Mouse (Mus musculus) stomach, postnatal 0 days (tissue): ENCODE data around the gene Slc35b2.

Source experiments
- CTCF ChIP-seq: IDR thresholded peaks from 2 replicates; pipeline ENCODE4 v1.5.1; 2016; ENCODE audit warnings: antibody characterized with exemption, low read depth, mild to moderate bottlenecking, moderate library complexity
- EP300 ChIP-seq: optimal IDR thresholded peaks from 2 replicates; pipeline ENCODE3; 2016; ENCODE audit warnings: antibody characterized with exemption

GRCm38 (mm10) chr17:45601877-45602304 lies 38.2 kb downstream of the Slc35b2 start, which contains the start of gene Mymx:
- no peak for TF ChIP-seq CTCF
- TF ChIP-seq EP300: no peak
